Mouse (Mus musculus) intestine, embryonic 15.5 days (tissue): ENCODE results near the gene Mthfsd. TPM values are rescaled to one million over a fixed set of nuclear protein-coding genes. Genes with fewer than 3 reads are reported as not detected.
A peak's percentile ranks its signal among the peaks of the same experiment; 100 is the strongest.

Source experiments
- ATAC-seq: fragments of 200-750 bp; cut with Nextera tagmentation; 2 replicates; pipeline ENCODE4 v1.8.0; 2017; ENCODE audit warnings: moderate TSS enrichment, moderate library complexity
- H3K27ac ChIP-seq: fragments of 300-500 bp; sonication (generic); 2 replicates; pipeline ENCODE4 v1.5.1; 2015; ENCODE audit warnings: mild to moderate bottlenecking, inconsistent platforms
- H3K27me3 ChIP-seq: fragments of 300-500 bp; sonication (generic); replicated peaks from 2 replicates; pipeline ENCODE4 v1.6.1; 2015; ENCODE audit warnings: inconsistent platforms
- H3K36me3 ChIP-seq: fragments of 300-500 bp; sonication (generic); 2 replicates; pipeline ENCODE4 v1.6.1; 2015; ENCODE audit warnings: inconsistent platforms
- H3K4me1 ChIP-seq: fragments of 300-500 bp; sonication (generic); replicated peaks from 2 replicates; pipeline ENCODE4 v1.6.1; 2015; ENCODE audit warnings: inconsistent platforms
- H3K4me2 ChIP-seq: fragments of 300-500 bp; sonication (generic); replicated peaks from 2 replicates; pipeline ENCODE4 v1.6.1; 2015; ENCODE audit warnings: mild to moderate bottlenecking, inconsistent platforms
- H3K4me3 ChIP-seq: fragments of 300-500 bp; sonication (generic); replicated peaks from 2 replicates; pipeline ENCODE4 v1.5.1; 2015; ENCODE audit warnings: inconsistent platforms
- H3K9ac ChIP-seq: fragments of 300-500 bp; sonication (generic); 2 replicates; pipeline ENCODE4 v1.6.1; 2015; ENCODE audit warnings: inconsistent platforms
- H3K9me3 ChIP-seq: fragments of 300-500 bp; sonication (generic); 2 replicates; pipeline ENCODE4 v1.6.1; 2016; ENCODE audit warnings: inconsistent platforms
- whole genome bisulfite sequencing: fragments of 180-500 bp; shearing (Covaris S2); methylation state at CpG from one replicate; pipeline ENCODE4 v1.1.7; 2015; 5-methylcytosine and 5-hydroxymethylcytosine counted together
- polyA plus RNA-seq: library from polyadenylated mRNA; unstranded; fragments of >200 nt; fragmentation: Nextera tagmentation; extraction: Ambion mirVana; gene quantifications from 2 replicates; pipeline ENCODE4 v1.2.1, GENCODE M21; 2015

The Mthfsd gene
- polyA plus RNA-seq, 1 experiment from 2014 or later = 50.6 TPM

DNA sequence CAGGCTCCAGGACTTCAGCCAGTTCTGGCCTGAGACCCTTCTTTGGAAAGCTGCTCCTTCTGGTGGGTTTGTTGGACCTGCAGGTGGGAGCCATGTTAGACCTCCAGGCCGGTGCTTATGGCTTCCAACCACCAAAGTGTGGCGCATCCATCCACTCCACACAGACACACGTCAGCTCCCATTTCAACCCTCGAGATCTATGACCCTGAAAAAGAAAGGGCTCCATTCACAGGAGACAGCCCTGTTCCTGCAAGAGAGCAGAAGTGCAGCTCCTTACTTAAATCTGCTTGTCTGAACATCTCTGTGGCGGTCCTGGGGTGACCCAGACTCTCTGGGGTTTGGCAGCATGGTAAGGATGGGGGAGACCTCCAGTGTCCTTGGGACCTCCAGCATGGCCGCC lies 14.7 kb downstream of the Mthfsd start:
- no peak overlapping the region for H3K9ac ChIP-seq
- WGBS = 63% methylated on average over 6 of the region's 6 CpGs
- no peak for ATAC-seq
- H3K4me1 ChIP-seq = peaks cover 15% of the 10 kb centered on the region
- H3K4me3 ChIP-seq = no peak overlapping the region
- no peak overlapping the region for H3K4me2 ChIP-seq
- peaks cover 37% of the 10 kb centered on the region for H3K27me3 ChIP-seq
- no peak overlapping the region for H3K27ac ChIP-seq
- H3K36me3 ChIP-seq = peaks cover 7% of the 10 kb centered on the region
- no peaks in the 10 kb centered on the region for H3K9me3 ChIP-seq

DNA sequence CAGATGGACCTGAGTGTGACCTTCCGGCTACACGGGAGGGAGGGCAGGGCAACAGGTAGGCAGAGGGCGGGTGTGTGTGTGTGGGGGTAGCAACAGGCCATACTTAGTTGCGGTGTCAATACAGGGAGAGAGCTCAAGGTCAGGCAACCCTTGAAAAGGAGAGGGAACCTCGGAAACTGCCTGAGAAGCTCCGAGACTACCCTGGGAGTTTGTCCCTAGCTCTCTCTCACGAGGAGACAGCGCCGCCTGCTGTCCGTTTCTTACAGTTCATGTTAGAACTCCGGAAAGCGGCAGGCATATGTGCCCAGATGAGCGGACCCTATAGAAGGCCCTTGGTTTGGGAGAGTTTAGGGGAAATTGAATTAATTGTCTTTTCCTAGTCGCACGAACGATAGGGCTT lies 15.6 kb downstream of the Mthfsd start:
- H3K9ac ChIP-seq = no peak overlapping the region

DNA sequence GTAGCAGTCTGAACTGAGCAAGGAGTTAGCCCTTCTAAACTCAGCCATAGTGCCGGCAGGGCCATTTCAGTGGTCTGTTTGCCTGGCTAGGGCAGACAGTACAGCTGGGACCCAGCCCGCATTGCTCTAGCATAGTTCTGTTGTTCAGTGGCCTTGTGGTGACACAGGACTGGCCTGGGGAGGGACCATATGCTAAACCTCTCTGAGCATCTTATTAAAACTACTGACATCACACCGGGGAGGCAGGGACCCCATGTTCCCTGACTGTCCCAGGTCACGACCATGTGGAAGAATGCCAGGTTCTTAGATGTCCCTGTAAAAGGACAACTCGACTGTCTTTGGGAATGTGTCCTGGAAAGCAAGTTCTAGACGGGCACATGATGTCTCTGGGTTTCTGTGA lies 16.1 kb downstream of the Mthfsd start:
- Histone ChIP-seq H3K4me2 (peak overlapping the region; percentile 30), H3K4me3 (no peak overlapping the region), H3K36me3 (peaks cover 1% of the 10 kb centered on the region; the same call in 1 of the 2 replicates), H3K4me1 (peaks cover 15% of the 10 kb centered on the region), H3K9ac (no peak overlapping the region), H3K27ac (peak overlapping the region; percentile 51), H3K27me3 (peaks cover 41% of the 10 kb centered on the region), H3K9me3 (no peaks in the 10 kb centered on the region)
- peak; percentile 15; the same call in 1 of the 2 replicates for ATAC-seq
- 23% methylated on average over 6 of the region's 6 CpGs for WGBS

More for the DNA sequence above, 15.6 kb downstream of the Mthfsd start:
- peaks cover 4% of the 10 kb centered on the region; the same call in 1 of the 2 replicates for H3K36me3 ChIP-seq
- H3K4me1 ChIP-seq = peaks cover 15% of the 10 kb centered on the region
- no peak overlapping the region for H3K4me3 ChIP-seq
- peak overlapping the region; percentile 51; the same call in 1 of the 2 replicates for H3K27ac ChIP-seq
- ATAC-seq = peak; percentile 69
- WGBS = 1% methylated on average over 16 of the region's 16 CpGs
- peaks cover 37% of the 10 kb centered on the region for H3K27me3 ChIP-seq
- H3K4me2 ChIP-seq = peak overlapping the region; percentile 30
- no peaks in the 10 kb centered on the region for H3K9me3 ChIP-seq

DNA sequence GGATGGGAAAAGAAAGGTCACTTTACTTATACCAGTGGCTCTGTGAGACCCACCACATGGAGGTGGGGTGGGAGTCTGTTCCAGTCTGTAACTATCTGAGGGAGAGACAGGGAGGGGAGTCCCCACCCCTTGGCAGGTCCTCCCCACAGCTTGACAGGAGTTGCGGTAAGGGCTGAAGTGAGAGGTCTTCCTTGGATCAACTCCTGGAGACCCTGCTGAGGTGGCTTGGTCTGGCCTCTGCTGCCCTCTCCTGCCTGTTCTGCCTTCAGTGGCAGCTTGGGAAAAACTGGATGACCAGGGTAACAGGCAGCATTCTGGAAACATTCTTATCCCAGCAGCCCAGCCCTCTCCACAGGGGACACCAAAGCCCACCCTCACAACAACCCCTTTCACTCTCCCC lies 17.5 kb downstream of the Mthfsd start:
- no peak for ATAC-seq
- Histone ChIP-seq H3K9ac (peak overlapping the region; percentile 30; the same call in 1 of the 2 replicates), H3K27ac (peak overlapping the region; percentile 36), H3K4me2 (peak overlapping the region; percentile 87), H3K4me3 (peak overlapping the region; percentile 6; the same call in 1 of the 2 replicates), H3K9me3 (no peaks in the 10 kb centered on the region), H3K27me3 (peaks cover 54% of the 10 kb centered on the region), H3K4me1 (peaks cover 15% of the 10 kb centered on the region), H3K36me3 (no peaks in the 10 kb centered on the region)
- WGBS = 0% methylated on average over 1 of the region's 1 CpGs

DNA sequence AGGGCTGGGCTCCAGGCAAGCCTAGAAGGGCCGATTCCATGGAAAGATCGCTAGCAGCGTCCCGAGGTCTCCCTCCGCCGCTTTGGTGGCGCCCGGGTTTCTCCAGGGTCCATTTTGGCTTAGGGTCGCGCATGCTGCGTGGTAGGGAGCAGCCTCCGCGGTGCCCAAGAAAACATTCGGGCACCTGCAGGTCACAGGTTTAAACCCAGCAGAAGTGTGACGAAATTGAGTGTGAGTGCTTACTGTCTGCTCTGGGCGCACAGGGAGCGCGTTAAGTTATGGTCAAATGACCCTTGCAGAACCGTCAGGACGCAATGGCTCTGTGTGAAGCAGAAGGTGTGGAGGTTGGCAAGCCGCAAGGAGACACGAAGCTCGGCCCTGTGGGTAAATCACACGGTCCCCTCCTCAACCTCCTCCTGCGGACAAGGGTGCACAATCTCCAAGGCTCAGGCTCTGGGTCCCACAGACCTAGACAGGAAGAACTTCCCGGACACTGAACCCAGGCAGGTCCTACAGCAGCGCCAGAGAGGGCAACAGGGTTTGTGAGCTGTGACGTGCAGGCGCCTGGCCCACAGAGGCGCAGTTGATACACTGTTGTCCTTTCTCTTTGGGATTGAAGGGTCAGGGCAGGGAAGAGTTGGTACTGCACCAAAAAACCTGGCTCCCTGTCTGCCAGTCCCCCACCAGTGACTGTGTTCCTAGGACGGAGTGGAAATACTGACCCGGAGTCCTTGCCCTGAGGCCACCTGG lies 18.4 kb downstream of the Mthfsd start:
- peak overlapping the region; percentile 66 for H3K9ac ChIP-seq
- 6% methylated on average over 32 of the region's 32 CpGs for WGBS
- H3K27ac ChIP-seq = peak overlapping the region; percentile 67

DNA sequence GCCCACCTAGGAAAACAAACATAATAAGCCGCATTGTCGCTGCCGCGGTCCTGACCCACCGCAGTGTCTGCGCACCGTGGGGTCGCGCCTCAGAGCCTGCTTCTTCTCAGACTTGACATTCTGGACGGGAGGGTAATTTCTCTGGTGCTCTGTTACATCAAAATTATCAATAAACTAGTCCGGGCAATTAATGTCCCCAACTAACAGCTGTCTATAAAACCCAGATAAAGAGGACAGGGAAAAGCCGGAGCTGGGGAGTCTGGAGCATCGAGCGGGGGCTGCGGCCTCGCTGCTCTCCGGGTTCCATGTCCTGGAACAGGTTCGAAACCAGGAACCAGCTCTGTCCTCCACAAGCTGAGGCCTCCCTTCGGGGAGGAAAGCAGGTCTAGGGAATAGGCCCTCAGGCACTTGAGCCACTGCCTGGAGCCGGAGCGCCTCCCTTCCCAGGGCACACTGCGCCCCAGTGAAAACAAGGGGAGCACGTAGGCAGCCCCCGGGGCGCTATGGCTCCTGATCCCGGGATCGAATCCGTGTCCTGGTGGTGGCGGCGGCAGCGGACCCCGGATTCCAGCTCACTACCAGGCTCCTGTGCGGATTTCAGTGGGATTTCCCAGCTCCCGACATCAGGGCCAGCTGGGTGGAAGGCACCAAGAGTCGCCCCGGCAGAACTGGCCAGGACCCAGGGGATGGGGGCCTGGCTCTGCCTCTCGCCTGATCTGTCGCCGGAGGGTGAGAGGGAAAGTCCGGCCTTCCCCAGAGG lies 19.1 kb downstream of the Mthfsd start:
- H3K27me3 ChIP-seq = peaks cover 70% of the 10 kb centered on the region
- no peaks in the 10 kb centered on the region for H3K36me3 ChIP-seq
- H3K4me1 ChIP-seq = peaks cover 17% of the 10 kb centered on the region
- peak overlapping the region; percentile 68 for H3K4me3 ChIP-seq
- no peaks in the 10 kb centered on the region for H3K9me3 ChIP-seq
- peak overlapping the region; percentile 66 for H3K9ac ChIP-seq
- no peak for ATAC-seq
- H3K27ac ChIP-seq = peak overlapping the region; percentile 67
- 5% methylated on average over 40 of the region's 40 CpGs for WGBS
- H3K4me2 ChIP-seq = peak overlapping the region; percentile 87

More for the DNA sequence above, 18.4 kb downstream of the Mthfsd start:
- Histone ChIP-seq H3K4me3 (peak overlapping the region; percentile 68), H3K9me3 (no peaks in the 10 kb centered on the region), H3K4me2 (peak overlapping the region; percentile 87), H3K4me1 (peaks cover 15% of the 10 kb centered on the region), H3K27me3 (peaks cover 63% of the 10 kb centered on the region), H3K36me3 (no peaks in the 10 kb centered on the region)
- no peak for ATAC-seq

DNA sequence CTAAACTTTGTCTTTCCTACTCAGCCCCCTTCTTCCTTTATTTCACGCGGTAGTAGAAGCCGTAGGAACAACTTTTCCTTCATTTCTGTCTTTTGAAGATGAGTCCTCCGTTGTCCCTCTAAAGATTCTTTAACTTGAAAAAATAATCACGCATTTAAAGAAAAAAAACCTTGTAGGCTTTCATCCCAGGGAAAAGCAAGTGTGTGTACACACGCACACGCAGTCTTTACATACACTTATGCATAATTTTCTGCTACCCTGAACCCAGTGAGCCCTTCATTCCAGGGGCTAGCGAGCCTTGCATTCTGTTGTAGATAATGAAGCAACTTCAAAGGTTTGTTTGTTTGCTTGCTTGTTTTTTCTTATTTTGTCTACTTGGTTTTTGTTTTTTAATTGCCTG lies 19.9 kb downstream of the Mthfsd start:
- Histone ChIP-seq H3K36me3 (no peaks in the 10 kb centered on the region), H3K27me3 (peaks cover 77% of the 10 kb centered on the region), H3K4me3 (peak overlapping the region; percentile 68), H3K4me1 (peaks cover 17% of the 10 kb centered on the region), H3K9ac (peak overlapping the region; percentile 66), H3K4me2 (peak overlapping the region; percentile 87), H3K27ac (no peak overlapping the region), H3K9me3 (no peaks in the 10 kb centered on the region)
- 13% methylated on average over 8 of the region's 8 CpGs for whole genome bisulfite sequencing
- ATAC-seq = no peak

DNA sequence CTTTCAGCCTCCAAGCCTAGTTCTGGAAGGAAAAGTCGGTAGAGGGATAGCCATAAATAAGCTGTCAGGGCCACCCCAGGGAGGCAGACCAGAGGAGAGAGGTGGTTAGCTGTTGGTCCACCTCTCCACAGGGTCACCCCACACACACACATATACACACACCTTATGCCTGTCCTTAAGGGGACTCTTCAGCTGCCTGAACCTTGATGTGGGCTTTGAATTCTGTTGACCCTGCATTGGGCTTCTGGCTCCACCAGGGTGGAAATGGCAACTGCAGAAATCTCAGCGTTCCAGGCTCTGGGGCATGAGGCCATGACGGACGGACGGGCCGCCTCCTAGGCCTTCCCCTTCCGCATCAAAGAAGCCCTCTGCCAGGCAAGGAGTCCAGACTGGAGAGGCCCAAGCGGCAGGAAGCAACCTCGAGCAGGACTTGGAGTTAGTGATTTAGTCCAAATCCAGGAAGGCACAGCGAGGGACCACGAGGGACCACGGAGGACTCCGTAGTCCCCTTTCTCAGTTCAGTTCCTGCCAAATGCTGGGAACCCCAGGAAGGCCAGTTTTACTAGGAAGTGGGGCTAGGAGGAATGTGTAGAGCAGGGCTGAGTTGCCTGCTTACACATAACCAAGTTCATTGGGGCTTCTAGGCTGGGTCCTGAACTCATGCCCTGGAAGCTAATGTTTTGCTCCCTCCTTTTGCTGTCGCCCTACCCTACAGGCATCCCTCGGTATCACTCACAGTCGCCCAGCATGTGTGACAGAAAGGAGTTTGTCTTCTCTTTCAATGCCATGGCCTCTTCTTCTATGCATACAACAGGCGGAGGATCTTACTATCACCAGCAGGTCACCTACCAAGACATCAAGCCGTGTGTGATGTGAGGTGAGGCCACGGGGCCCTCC lies 21.9 kb downstream of the Mthfsd start:
- Histone ChIP-seq H3K4me1 (peaks cover 9% of the 10 kb centered on the region), H3K4me2 (peak overlapping the region; percentile 87), H3K4me3 (peak overlapping the region; percentile 68), H3K9ac (peak overlapping the region; percentile 81), H3K9me3 (no peaks in the 10 kb centered on the region), H3K27ac (peak overlapping the region; percentile 88), H3K36me3 (no peaks in the 10 kb centered on the region), H3K27me3 (peaks cover 82% of the 10 kb centered on the region)
- no peak for ATAC-seq
- WGBS = 19% methylated on average over 19 of the region's 19 CpGs

DNA sequence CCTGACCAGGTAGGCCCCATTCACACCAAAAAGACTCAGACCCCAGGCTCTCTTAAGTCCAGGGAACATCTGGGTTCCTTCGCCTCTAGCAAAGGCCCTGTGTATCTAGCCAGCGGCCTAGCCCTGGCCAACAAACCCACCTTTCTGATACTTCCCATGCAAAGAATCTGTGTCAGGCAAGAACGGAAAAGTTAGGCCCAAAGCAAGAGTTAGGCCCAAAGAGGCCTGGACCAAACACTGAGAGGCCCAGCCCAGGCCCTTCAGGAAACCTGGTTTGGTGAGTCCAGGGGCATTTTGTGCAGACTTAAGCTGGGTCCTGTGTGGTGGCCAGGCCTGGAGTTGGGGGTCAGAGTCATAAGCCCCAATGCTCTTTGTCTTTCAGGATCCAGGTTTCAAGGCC lies 22.6 kb downstream of the Mthfsd start:
- Histone ChIP-seq H3K9ac (peak overlapping the region; percentile 81), H3K4me1 (peaks cover 3% of the 10 kb centered on the region), H3K27ac (peak overlapping the region; percentile 88; the same call in 1 of the 2 replicates), H3K9me3 (no peaks in the 10 kb centered on the region), H3K4me2 (peak overlapping the region; percentile 87), H3K36me3 (no peaks in the 10 kb centered on the region), H3K4me3 (peak overlapping the region; percentile 68), H3K27me3 (peaks cover 79% of the 10 kb centered on the region)
- ATAC-seq = no peak
- 54% methylated on average over 3 of the region's 3 CpGs for WGBS

DNA sequence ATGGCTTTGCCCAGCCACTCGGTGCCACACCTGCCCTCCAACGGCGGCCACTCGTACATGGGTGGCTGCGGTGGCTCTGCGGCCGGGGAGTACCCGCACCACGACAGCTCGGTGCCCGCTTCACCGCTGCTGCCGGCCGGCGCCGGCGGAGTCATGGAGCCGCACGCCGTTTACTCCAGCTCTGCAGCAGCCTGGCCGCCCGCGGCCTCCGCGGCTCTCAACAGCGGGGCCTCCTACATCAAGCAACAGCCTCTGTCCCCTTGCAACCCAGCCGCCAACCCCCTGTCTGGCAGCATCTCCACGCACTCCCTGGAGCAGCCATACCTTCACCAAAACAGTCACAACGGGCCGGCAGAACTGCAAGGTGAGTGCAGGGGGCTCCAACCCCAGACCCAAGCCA lies 23.2 kb downstream of the Mthfsd start:
- H3K4me2 ChIP-seq = peak overlapping the region; percentile 87
- WGBS = 3% methylated on average over 30 of the region's 30 CpGs
- ATAC-seq = no peak
- peaks cover 81% of the 10 kb centered on the region for H3K27me3 ChIP-seq
- peak overlapping the region; percentile 88 for H3K27ac ChIP-seq
- H3K9me3 ChIP-seq = no peaks in the 10 kb centered on the region
- H3K4me1 ChIP-seq = peaks cover 2% of the 10 kb centered on the region; the same call in 1 of the 2 replicates
- peak overlapping the region; percentile 68 for H3K4me3 ChIP-seq
- H3K9ac ChIP-seq = peak overlapping the region; percentile 81
- no peaks in the 10 kb centered on the region for H3K36me3 ChIP-seq

DNA sequence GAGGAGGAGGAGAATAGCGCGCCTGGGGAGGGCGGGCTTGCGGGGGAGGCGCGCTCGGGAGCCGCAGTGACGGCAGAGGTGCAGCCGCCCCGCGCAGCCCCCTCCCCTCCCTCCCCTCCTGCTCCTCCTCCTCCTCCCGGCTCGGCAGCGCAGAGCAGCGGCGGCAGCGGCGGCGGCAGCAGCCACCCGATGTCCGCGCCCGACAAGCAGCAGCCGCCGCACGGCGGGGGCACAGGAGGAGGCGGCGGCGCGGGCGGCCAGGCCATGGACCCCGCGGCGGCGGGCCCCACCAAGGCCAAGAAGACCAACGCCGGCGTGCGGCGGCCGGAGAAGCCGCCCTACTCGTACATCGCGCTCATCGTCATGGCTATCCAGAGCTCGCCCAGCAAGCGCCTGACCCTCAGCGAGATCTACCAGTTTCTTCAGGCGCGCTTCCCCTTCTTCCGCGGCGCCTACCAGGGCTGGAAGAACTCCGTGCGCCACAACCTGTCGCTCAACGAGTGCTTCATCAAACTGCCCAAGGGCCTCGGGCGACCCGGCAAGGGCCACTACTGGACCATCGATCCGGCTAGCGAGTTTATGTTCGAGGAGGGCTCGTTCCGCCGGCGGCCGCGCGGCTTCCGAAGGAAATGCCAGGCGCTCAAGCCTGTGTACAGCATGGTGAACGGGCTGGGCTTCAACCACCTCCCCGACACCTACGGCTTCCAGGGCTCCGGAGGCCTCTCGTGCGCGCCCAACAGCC lies 23.8 kb downstream of the Mthfsd start, which contains the start of gene Foxf1:
TSS of gene Foxf1 (plus strand) at position 177 of the 742 bp plus-strand sequence.
- Histone ChIP-seq H3K36me3 (no peaks in the 10 kb centered on the region), H3K27ac (peak within 1 kb of the TSS; percentile 98), H3K9ac (peak within 1 kb of the TSS; percentile 81), H3K4me2 (peak within 1 kb of the TSS; percentile 87), H3K9me3 (no peaks in the 10 kb centered on the region), H3K4me1 (0 out of 2 replicates have a peak, but pooled peaks cover 2% of the 10 kb centered on the region), H3K27me3 (peaks cover 80% of the 10 kb centered on the region), H3K4me3 (peak within 1 kb of the TSS; percentile 68)
- under 1% methylated on average over 71 of the region's 83 CpGs for WGBS
- peak; percentile 76 for ATAC-seq
